Mouse (Mus musculus): ENCODE measurements around the gene Csgalnact2. TPM values are rescaled to one million over a fixed set of nuclear protein-coding genes. Genes with fewer than 3 reads are reported as not detected.

The Csgalnact2 gene
- polyA plus RNA-seq, 1 experiment, result 5.1 TPM

GRCm38 (mm10) chr6:118074151-118074550 is 64.8 kb downstream of the Csgalnact2 start:
- no peak for DNase-seq (ENCODE audit: low read depth)

GRCm38 (mm10) chr6:118072176-118072575 is 66.8 kb downstream of the Csgalnact2 start:
- no peak for DNase-seq (ENCODE audit: low read depth)

- DNase-seq (ENCODE audit: low read depth), result no peak
These were observed 67.5 kb downstream of the Csgalnact2 start for GRCm38 (mm10) chr6:118071416-118071815.

GRCm38 (mm10) chr6:118071013-118071350 is 68.0 kb downstream of the Csgalnact2 start:
- no peak for DNase-seq (ENCODE audit: low read depth)

- DNase-seq (ENCODE audit: low read depth), result no peak
These were observed 68.5 kb downstream of the Csgalnact2 start for GRCm38 (mm10) chr6:118070321-118071012.

- no peak for DNase-seq (ENCODE audit: low read depth)
These were observed 71.2 kb downstream of the Csgalnact2 start for GRCm38 (mm10) chr6:118067720-118068119.

- DNase-seq (ENCODE audit: low read depth), result no peak
These were observed 72.5 kb downstream of the Csgalnact2 start for GRCm38 (mm10) chr6:118066199-118067081.

GRCm38 (mm10) chr6:118065837-118066198 is 73.1 kb downstream of the Csgalnact2 start:
- no peak for DNase-seq (ENCODE audit: low read depth)

GRCm38 (mm10) chr6:118064968-118065530 is 73.9 kb downstream of the Csgalnact2 start:
- no peak for DNase-seq (ENCODE audit: low read depth)

- no peak for DNase-seq (ENCODE audit: low read depth)
These were observed 75.7 kb downstream of the Csgalnact2 start for GRCm38 (mm10) chr6:118063266-118063665.

GRCm38 (mm10) chr6:118061266-118061665 is 77.7 kb downstream of the Csgalnact2 start:
- DNase-seq (ENCODE audit: low read depth), result no peak

Other genes starting within 250 kb of the Csgalnact2 start
- 121 and 171 TPM in 2 replicates for gene Hnrnpf, start 238.8 kb downstream of the Csgalnact2 start, polyA plus RNA-seq (2012; rRNA removed)
- 19.5 and 21.1 TPM in 2 replicates for gene Fxyd4, start 201.4 kb downstream of the Csgalnact2 start, polyA plus RNA-seq (2012; rRNA removed)
- 0.09 and 0.12 TPM in 2 replicates for gene Rasgef1a, start 127.7 kb downstream of the Csgalnact2 start, polyA plus RNA-seq (2012; rRNA removed)
- 14.9 and 15.6 TPM in 2 replicates for gene Ret, start 58.6 kb upstream of the Csgalnact2 start, polyA plus RNA-seq (2012; rRNA removed)